Mouse (Mus musculus) limb, embryonic 14.5 days (tissue): ENCODE data around the gene Ano6. TPM values are rescaled to one million over a fixed set of nuclear protein-coding genes. Genes with fewer than 3 reads are reported as not detected.
"Not testable (repeated sequence)": the region's sequence is repeated elsewhere in the genome, so short reads cannot be mapped to it uniquely, and the experiment has no call there.

ENCODE experiments used
- ATAC-seq: fragments of 200-750 bp; cut with Nextera tagmentation; 2 replicates; pipeline ENCODE4 v1.8.0; 2017; ENCODE audit warnings: low read depth, moderate number of reproducible peaks, moderate TSS enrichment; ENCODE audit not compliant: low FRiP score
- DNase-seq: peaks from one replicate; pipeline ENCODE4 v3.0.0-alpha.2; 2015; ENCODE audit warnings: low spot score
- H3K27ac ChIP-seq: fragments of 300-500 bp; sonication (generic); replicated peaks from 2 replicates; pipeline ENCODE4 v1.5.1; 2014; ENCODE audit warnings: low read depth, mild to moderate bottlenecking, low read length, moderate library complexity, mixed read lengths
- H3K27me3 ChIP-seq: fragments of 300-500 bp; sonication (generic); 2 replicates; pipeline ENCODE4 v1.6.1; 2014; ENCODE audit warnings: low read length, mixed read lengths; ENCODE audit not compliant: control insufficient read depth, insufficient read depth
- H3K36me3 ChIP-seq: fragments of 300-500 bp; sonication (generic); 2 replicates; pipeline ENCODE4 v1.6.1; 2014; ENCODE audit warnings: mild to moderate bottlenecking, low read length, moderate library complexity, mixed read lengths; ENCODE audit not compliant: control insufficient read depth, insufficient read depth
- H3K4me1 ChIP-seq: fragments of 300-500 bp; sonication (generic); 2 replicates; pipeline ENCODE4 v1.6.1; 2014; ENCODE audit warnings: antibody characterized with exemption, low read length, mixed read lengths; ENCODE audit not compliant: control insufficient read depth, insufficient read depth
- H3K4me2 ChIP-seq: fragments of 300-500 bp; sonication (generic); replicated peaks from 2 replicates; pipeline ENCODE4 v1.6.1; 2014; ENCODE audit warnings: low read depth, mild to moderate bottlenecking, low read length, moderate library complexity; ENCODE audit not compliant: severe bottlenecking
- H3K4me3 ChIP-seq: fragments of 300-500 bp; sonication (generic); replicated peaks from 2 replicates; pipeline ENCODE4 v1.5.1; 2014; ENCODE audit warnings: low read length
- H3K9ac ChIP-seq: fragments of 300-500 bp; sonication (generic); 2 replicates; pipeline ENCODE4 v1.6.1; 2014; ENCODE audit warnings: mild to moderate bottlenecking, low read depth, low read length, moderate library complexity; ENCODE audit not compliant: severe bottlenecking
- H3K9me3 ChIP-seq: fragments of 300-500 bp; sonication (generic); 2 replicates; pipeline ENCODE4 v1.6.1; 2016; ENCODE audit warnings: low read length; ENCODE audit not compliant: control insufficient read depth
- POLR2A ChIP-seq: fragments of 200-500 bp; IDR thresholded peaks from 2 replicates; pipeline ENCODE4 v1.8.0; 2012; ENCODE audit warnings: inconsistent platforms, mild to moderate bottlenecking, moderate library complexity, borderline replicate concordance; ENCODE audit not compliant: insufficient read depth, insufficient read length; ENCODE audit errors: extremely low read depth
- WGBS: fragments of 180-500 bp; shearing (Covaris S2); extraction: QIAGEN DNeasy Blood & Tissue Kit; methylation state at CpG from one replicate; pipeline ENCODE4 v1.1.7; 2014; 5-methylcytosine and 5-hydroxymethylcytosine counted together
- polyA plus RNA-seq, 2 experiments: library from polyadenylated mRNA; depleted of rRNA in 1 of 2; stranded (reverse) in 1 of 2; unstranded in 1 of 2; fragments of >200 nt; fragmentation: Nextera tagmentation in 1 of 2; extraction: Ambion mirVana in 1 of 2; gene quantifications; 2 replicates each; pipeline versions ENCODE4 v1.2.1 to v1.2.3; 2012 to 2014

Gene Ano6
- polyA plus RNA-seq, 2 experiments, result 42.1 to 52.3 TPM

- Histone ChIP-seq H3K27ac (no peak overlapping the region), H3K4me1 (peaks cover under 1% of the 10 kb centered on the region), H3K9ac (no peak overlapping the region), H3K9me3 (no peaks in the 10 kb centered on the region), H3K36me3 (peaks cover 6% of the 10 kb centered on the region; the same call in 1 of the 2 replicates), H3K4me3 (no peak overlapping the region), H3K4me2 (no peak overlapping the region), H3K27me3 (no peaks in the 10 kb centered on the region)
- no peak for TF ChIP-seq POLR2A
- no peak for ATAC-seq
- no peak for DNase-seq
- 86% methylated on average over 9 of the region's 9 CpGs for WGBS
Observed at GRCm38 (mm10) chr15:95822099-95822498, 31.5 kb downstream of the Ano6 start.

DNA sequence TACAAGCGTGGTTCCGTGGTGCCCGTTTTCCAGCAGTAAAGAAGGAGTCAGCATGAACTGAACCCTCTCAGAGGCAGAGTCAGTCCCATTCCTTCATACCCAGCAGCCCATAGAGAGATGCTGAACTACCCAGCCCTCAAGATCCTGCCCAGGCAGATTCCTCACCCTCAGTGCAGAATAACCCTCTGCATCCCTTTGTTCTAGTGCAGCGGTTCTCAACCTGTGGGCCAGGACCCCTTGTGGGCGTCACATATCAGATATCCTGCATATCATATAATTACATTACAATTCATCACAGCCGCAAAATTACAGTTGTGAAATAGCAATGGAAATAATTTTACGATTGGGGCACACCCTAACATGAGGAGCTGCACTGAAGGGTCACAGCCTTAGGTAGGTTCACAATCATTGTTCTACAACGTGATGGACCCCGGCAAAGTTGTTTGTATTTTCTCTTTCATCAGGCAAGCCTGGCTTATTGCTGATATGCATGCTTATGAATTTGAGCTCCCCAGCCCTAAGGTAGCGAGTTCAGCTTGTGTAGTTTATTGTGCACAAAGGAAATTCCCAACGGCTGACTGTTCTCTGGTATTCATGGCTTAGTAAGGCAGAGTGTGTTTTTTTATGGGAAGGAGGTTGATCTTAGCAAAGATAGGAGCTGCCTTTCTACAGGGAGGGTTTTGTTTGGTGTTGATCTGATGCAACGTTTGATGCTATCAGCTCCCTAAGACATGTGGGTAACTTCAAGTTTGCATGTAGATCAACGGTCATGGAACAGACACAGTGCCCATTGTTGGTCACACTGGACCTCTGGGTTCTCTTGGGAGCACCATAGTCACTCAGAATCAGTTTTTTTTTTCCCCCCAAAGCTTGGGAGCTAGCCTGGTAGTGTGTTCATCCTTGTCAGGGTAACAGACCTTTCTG is 33.0 kb downstream of the Ano6 start:
- WGBS, result 82% methylated on average over 13 of the region's 13 CpGs

DNA sequence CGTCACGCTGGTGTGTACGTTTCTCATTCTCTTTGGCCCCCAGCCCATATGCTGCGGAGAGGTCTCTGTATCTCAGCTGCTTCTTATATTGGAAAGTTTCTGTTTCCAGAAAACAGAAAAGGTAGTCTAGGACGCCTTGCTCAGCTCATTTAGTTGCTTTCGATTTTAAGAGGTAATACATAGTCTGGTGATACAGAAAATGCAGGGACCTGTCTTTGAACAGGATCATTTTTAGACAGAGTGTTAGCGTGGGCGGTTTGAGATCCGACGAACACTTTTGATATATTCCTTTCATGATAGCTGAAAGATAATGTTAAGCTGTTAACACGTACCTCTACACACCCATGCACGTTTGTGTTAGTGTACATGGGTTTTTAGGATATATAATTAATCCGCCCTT is 35.9 kb downstream of the Ano6 start:
- Histone ChIP-seq H3K4me2 (no peak overlapping the region), H3K9me3 (no peaks in the 10 kb centered on the region), H3K27me3 (no peaks in the 10 kb centered on the region), H3K4me1 (peaks cover 35% of the 10 kb centered on the region), H3K27ac (no peak overlapping the region), H3K9ac (no peak overlapping the region), H3K4me3 (no peak overlapping the region), H3K36me3 (no peaks in the 10 kb centered on the region; the same call in 1 of the 2 replicates)
- 79% methylated on average over 13 of the region's 13 CpGs for WGBS
- DNase-seq, result no peak
- ATAC-seq, result no peak
- TF ChIP-seq POLR2A, result no peak

More for the DNA sequence above, 33.0 kb downstream of the Ano6 start:
- no peak for DNase-seq
- no peak overlapping the region for H3K4me2 ChIP-seq
- H3K4me1 ChIP-seq, result peaks cover 13% of the 10 kb centered on the region
- no peak for TF ChIP-seq POLR2A
- no peaks in the 10 kb centered on the region for H3K27me3 ChIP-seq
- no peak for ATAC-seq
- no peak overlapping the region for H3K27ac ChIP-seq
- H3K36me3 ChIP-seq, result peaks cover 4% of the 10 kb centered on the region; the same call in 1 of the 2 replicates
- no peak overlapping the region for H3K4me3 ChIP-seq
- no peak overlapping the region for H3K9ac ChIP-seq
- H3K9me3 ChIP-seq, result no peaks in the 10 kb centered on the region

DNA sequence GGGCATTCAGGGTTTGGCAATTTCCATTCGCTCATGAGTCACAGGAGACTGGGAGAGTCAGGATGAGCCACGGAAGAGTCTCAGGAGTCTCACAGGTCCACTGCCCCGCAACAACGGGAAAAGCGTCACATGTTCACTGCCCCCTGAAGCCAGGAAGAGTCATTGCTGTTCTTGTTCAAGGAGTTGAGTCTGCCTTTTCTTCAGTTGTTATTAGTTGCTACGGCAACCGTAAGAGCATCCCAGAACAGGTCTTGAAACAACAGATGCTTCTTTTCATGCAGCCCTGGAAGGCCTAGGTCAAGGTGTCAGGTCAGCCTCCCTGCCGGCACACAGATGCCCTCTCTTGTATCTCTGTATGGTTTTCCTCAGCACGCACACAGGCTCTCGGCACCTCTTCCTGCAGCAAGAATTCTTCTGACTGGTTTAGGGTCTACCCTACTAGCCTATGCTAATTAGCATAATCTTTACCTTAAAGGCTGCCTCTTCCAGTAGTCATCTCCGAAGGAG is 36.9 kb downstream of the Ano6 start:
- peaks cover 35% of the 10 kb centered on the region for H3K4me1 ChIP-seq
- no peak overlapping the region for H3K27ac ChIP-seq

DNA sequence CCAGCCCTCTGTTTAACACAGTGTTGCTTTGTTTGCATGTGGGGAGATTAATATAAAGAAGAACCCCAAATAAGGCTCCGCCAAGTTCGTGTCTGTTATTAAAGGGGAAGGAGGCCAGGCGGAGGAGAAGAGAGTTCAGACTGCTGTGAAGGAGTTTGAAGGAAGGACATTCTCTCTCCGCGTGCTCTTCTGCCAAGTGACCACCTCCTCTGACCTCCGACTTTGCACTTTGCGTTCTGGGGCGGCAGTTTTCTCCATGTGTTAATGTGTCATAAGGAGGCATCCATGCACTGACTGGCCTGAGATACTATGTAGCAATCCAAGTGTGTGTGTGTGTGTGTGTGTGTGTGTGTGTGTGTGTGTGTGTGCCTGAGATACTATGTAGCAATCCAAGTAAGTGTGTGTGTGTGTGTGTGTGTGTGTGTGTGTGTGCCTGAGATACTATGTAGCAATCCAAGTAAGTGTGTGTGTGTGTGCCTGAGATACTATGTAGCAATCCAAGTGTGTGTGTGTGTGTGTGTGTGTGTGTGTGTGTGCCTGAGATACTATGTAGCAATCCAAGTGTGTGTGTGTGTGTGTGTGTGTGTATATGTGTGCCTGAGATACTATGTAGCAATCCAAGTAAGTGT is 37.5 kb downstream of the Ano6 start:
- H3K36me3 ChIP-seq, H3K9me3 ChIP-seq, DNase-seq, H3K27me3 ChIP-seq, H3K4me2 ChIP-seq, H3K9ac ChIP-seq, H3K4me3 ChIP-seq, H3K27ac ChIP-seq, ATAC-seq: not testable (repeated sequence)
- 60% methylated on average over 8 of the region's 8 CpGs for WGBS
- H3K4me1 ChIP-seq, result peaks cover 35% of the 10 kb centered on the region

More for the DNA sequence above, 36.9 kb downstream of the Ano6 start:
- no peak overlapping the region for H3K4me2 ChIP-seq
- H3K9me3 ChIP-seq, result no peaks in the 10 kb centered on the region
- H3K4me3 ChIP-seq, result no peak overlapping the region
- H3K36me3 ChIP-seq, result no peaks in the 10 kb centered on the region; the same call in 1 of the 2 replicates
- no peak overlapping the region for H3K9ac ChIP-seq
- H3K27me3 ChIP-seq, result no peaks in the 10 kb centered on the region
- WGBS, result 47% methylated on average over 11 of the region's 11 CpGs
- ATAC-seq (no peak), DNase-seq (no peak)
- no peak for TF ChIP-seq POLR2A
